Mouse (Mus musculus): ENCODE data around the gene Ush2a. TPM values are rescaled to one million over a fixed set of nuclear protein-coding genes. Genes with fewer than 3 reads are reported as not detected.

Gene Ush2a
- polyA plus RNA-seq, 1 experiment from 2014 or later: 0.01 TPM

DNA sequence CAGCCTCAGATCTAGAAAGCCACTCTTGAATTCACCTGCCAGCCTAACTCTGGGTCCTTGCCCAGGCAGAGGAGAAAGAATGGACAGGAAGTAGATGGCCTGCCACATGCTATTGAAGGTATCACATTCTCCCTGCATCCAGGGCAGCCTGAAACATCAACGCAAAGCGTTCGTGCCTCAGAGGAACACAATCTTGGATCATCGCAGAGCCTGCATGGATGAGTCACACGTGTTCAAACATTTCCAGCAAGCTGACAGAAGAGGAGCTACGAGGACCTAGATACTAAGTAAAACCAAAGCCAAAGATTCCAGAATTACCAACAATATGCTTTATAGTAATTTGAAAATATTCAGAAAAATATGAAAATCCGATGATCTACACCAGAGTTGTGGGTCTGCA is 4.3 kb upstream of the Ush2a start:
- Histone ChIP-seq H3K36me3 (ENCODE audit: control insufficient read depth, insufficient read depth) (no peaks in the 10 kb centered on the region), H3K4me2 (replicated peaks; ENCODE audit: low read depth) (no peak overlapping the region), H3K27ac (ENCODE audit: low read depth, low read length) (no peak overlapping the region), H3K4me3 (ENCODE audit: low read depth, low read length) (no peak overlapping the region), H3K9me3 (ENCODE audit: control insufficient read depth) (no peaks in the 10 kb centered on the region), H3K4me1 (replicated peaks; ENCODE audit: control insufficient read depth, insufficient read depth, low read length) (no peaks in the 10 kb centered on the region), H3K27me3 (replicated peaks; ENCODE audit: control insufficient read depth, insufficient read depth, low read length) (no peaks in the 10 kb centered on the region), H3K9ac (ENCODE audit: low read depth, low read length) (no peak overlapping the region)
- ATAC-seq: no peak
- no peak for TF ChIP-seq CTCF (IDR thresholded peaks at IDR 0.05; ENCODE audit: low read depth)
- 79% methylated on average over 7 of the region's 7 CpGs for WGBS

DNA sequence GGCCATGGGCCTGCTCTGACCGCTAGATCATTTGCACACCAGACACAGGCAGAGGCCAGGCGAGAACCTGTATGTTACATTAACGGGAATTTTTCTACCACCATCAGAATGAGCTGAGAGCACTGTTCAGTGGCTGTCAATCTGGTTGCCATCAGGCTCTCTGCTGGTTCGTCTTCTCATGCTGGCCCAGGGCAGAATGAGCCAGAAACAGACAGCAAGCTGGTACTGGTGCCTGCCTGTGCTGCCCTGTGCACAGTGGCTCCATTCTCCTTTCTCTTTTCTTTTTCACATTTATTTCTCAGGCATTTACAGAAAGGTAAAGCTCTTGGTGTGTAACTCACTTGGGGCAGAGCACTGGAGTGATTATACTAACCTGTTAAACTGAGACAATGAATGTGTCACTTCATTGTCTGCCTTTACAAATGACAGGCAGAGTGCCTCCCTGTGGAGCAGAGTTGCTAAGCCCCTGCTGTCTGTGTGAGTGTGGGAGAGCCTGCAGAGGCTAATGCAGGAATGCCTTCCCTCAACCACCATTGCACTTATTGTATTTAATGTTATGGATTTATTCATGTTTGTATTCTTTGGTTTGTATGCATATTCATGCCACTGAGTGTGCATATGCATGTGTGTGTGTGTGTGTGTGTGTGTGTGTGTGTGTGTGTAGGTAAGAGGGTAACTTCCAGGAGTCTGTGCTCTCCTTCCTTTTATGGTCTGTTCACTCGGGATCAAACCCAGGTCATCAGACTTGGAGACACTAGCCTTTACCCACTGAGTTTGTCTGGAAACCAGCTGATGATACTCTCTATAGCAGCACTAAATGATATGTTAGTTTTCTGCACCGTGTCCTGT is 1.3 kb upstream of the Ush2a start:
- Histone ChIP-seq H3K27ac (ENCODE audit: low read depth, low read length) (no peak overlapping the region), H3K36me3 (ENCODE audit: control insufficient read depth, insufficient read depth) (no peaks in the 10 kb centered on the region), H3K4me2 (replicated peaks; ENCODE audit: low read depth) (no peak overlapping the region), H3K27me3 (replicated peaks; ENCODE audit: control insufficient read depth, insufficient read depth, low read length) (no peaks in the 10 kb centered on the region), H3K9ac (ENCODE audit: low read depth, low read length) (no peak overlapping the region), H3K4me1 (replicated peaks; ENCODE audit: control insufficient read depth, insufficient read depth, low read length) (no peaks in the 10 kb centered on the region), H3K4me3 (ENCODE audit: low read depth, low read length) (no peak overlapping the region), H3K9me3 (ENCODE audit: control insufficient read depth) (no peaks in the 10 kb centered on the region)
- no peak for TF ChIP-seq CTCF (IDR thresholded peaks at IDR 0.05; ENCODE audit: low read depth)
- no peak for ATAC-seq
- 75% methylated on average over 6 of the region's 6 CpGs for WGBS

DNA sequence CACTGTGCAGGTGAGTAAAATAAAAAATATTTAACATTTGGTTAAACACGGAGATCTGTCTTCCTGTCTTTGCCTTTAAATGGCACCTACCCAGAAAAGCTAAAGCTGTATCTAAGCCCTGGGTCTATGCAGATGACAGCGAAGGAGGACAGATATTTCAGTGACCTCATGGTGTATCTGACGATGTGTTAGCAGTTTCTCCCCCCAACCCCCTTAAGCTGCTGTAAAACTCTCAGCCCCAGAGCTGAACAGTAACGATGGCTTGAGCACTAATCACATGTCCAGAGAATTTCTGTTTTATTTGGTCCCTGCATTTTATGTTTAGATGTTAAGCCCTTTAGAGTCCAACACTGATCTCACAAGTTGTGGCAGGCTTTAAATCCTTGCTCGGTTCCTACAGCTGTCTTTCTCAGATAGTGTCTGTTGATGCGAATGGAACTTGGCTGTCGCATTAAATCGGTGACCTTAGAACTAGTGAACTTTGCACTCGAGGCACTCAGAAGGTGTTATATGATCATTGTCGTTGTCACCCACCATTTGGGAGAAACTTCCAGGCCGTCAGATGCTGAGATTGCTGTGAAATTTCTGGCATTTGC is 5.4 kb downstream of the Ush2a start:
- no peak for ATAC-seq
- H3K27me3 ChIP-seq (replicated peaks; ENCODE audit: control insufficient read depth, insufficient read depth, low read length): no peaks in the 10 kb centered on the region
- H3K4me1 ChIP-seq (replicated peaks; ENCODE audit: control insufficient read depth, insufficient read depth, low read length): no peaks in the 10 kb centered on the region
- H3K4me2 ChIP-seq (replicated peaks; ENCODE audit: low read depth): no peak overlapping the region
- H3K4me3 ChIP-seq (ENCODE audit: low read depth, low read length): no peak overlapping the region
- no peak overlapping the region for H3K27ac ChIP-seq (ENCODE audit: low read depth, low read length)
- H3K9me3 ChIP-seq (ENCODE audit: control insufficient read depth): no peaks in the 10 kb centered on the region
- WGBS: 44% methylated on average over 11 of the region's 11 CpGs
- no peaks in the 10 kb centered on the region for H3K36me3 ChIP-seq (ENCODE audit: control insufficient read depth, insufficient read depth)
- no peak for TF ChIP-seq CTCF (IDR thresholded peaks at IDR 0.05; ENCODE audit: low read depth)
- H3K9ac ChIP-seq (ENCODE audit: low read depth, low read length): no peak overlapping the region

DNA sequence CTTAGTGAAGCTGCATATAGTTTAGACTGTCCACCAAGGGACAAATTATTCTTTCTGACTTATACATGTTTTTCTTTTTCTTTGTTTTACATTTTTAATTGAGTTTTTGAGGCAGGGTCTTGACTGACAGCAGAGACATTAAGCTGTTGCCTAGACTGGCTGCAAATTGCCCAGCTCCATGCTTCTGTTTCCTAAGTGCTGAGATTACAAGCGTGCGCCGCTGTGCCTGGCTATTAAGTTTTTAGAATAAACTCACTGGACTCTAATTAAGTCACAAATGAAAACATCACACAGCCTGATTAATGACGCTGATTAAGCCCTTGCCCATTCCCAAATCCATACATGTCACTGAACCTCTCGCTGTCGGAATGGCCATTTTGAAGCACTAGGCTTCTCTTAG is 7.2 kb downstream of the Ush2a start:
- ATAC-seq: no peak
- Histone ChIP-seq H3K4me1 (replicated peaks; ENCODE audit: control insufficient read depth, insufficient read depth, low read length) (no peaks in the 10 kb centered on the region), H3K36me3 (ENCODE audit: control insufficient read depth, insufficient read depth) (no peaks in the 10 kb centered on the region), H3K9me3 (ENCODE audit: control insufficient read depth) (no peaks in the 10 kb centered on the region), H3K9ac (ENCODE audit: low read depth, low read length) (no peak overlapping the region), H3K27ac (ENCODE audit: low read depth, low read length) (no peak overlapping the region), H3K4me2 (replicated peaks; ENCODE audit: low read depth) (no peak overlapping the region), H3K4me3 (ENCODE audit: low read depth, low read length) (no peak overlapping the region), H3K27me3 (replicated peaks; ENCODE audit: control insufficient read depth, insufficient read depth, low read length) (no peaks in the 10 kb centered on the region)
- 82% methylated on average over 6 of the region's 6 CpGs for WGBS
- no peak for TF ChIP-seq CTCF (IDR thresholded peaks at IDR 0.05; ENCODE audit: low read depth)

DNA sequence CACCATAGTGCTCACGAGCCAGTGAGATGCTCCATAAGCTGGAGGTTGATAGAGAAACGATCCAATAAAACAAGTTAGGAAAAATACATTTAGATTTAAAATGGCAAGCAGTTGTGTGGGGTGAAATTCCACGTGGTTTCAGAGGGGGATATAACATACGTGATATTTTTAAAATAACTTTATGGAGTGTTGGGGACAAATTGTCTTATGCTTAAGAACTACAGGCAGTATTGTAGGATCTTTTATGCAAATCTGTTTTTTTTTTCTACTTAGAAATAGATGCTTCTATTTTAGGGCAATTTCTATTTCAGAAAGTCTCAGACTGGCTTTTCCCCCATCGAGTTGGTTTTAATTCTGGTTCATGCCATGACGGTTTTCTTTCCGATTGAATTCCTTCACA is 51.5 kb downstream of the Ush2a start:
- H3K4me1 ChIP-seq (replicated peaks; ENCODE audit: control insufficient read depth, insufficient read depth, low read length): no peaks in the 10 kb centered on the region
- no peak overlapping the region for H3K27ac ChIP-seq (ENCODE audit: low read depth, low read length)
- no peak for ATAC-seq
- TF ChIP-seq CTCF (IDR thresholded peaks at IDR 0.05; ENCODE audit: low read depth): no peak
- no peak overlapping the region for H3K9ac ChIP-seq (ENCODE audit: low read depth, low read length)
- H3K36me3 ChIP-seq (ENCODE audit: control insufficient read depth, insufficient read depth): no peaks in the 10 kb centered on the region
- no peak overlapping the region for H3K4me3 ChIP-seq (ENCODE audit: low read depth, low read length)
- 91% methylated on average over 7 of the region's 7 CpGs for WGBS
- no peaks in the 10 kb centered on the region for H3K9me3 ChIP-seq (ENCODE audit: control insufficient read depth)
- no peaks in the 10 kb centered on the region for H3K27me3 ChIP-seq (replicated peaks; ENCODE audit: control insufficient read depth, insufficient read depth, low read length)
- no peak overlapping the region for H3K4me2 ChIP-seq (replicated peaks; ENCODE audit: low read depth)

DNA sequence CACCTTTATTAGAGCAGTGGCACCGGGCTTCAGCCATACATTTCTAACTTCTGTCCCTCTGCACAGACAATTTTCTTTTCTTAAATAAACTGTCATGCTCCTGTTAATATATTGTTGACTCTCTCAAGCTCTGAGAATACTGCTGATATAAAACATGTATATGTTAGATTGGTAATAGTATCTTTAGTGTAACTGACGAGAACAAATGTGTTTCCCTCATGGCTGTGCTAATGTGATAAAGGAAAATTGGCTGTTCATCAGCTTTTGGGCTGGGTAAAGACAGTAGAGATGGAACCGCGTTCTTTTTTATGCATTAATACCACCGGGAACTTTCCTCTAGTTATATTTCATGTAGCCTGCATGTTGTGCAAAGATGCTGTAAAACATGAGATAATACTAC is 54.8 kb downstream of the Ush2a start:
- Histone ChIP-seq H3K36me3 (ENCODE audit: control insufficient read depth, insufficient read depth) (no peaks in the 10 kb centered on the region), H3K27ac (ENCODE audit: low read depth, low read length) (no peak overlapping the region), H3K4me1 (replicated peaks; ENCODE audit: control insufficient read depth, insufficient read depth, low read length) (no peaks in the 10 kb centered on the region), H3K4me2 (replicated peaks; ENCODE audit: low read depth) (no peak overlapping the region), H3K9me3 (ENCODE audit: control insufficient read depth) (no peaks in the 10 kb centered on the region), H3K9ac (ENCODE audit: low read depth, low read length) (no peak overlapping the region), H3K4me3 (ENCODE audit: low read depth, low read length) (no peak overlapping the region), H3K27me3 (replicated peaks; ENCODE audit: control insufficient read depth, insufficient read depth, low read length) (no peaks in the 10 kb centered on the region)
- WGBS: 73% methylated on average over 5 of the region's 5 CpGs
- ATAC-seq: no peak
- no peak for TF ChIP-seq CTCF (IDR thresholded peaks at IDR 0.05; ENCODE audit: low read depth)

All from intestine, postnatal 0 days (tissue).